Mouse (Mus musculus) cerebellum, postnatal 25 days (tissue): ENCODE measurements around the gene Mrpl37.

Experiments used
- DNase-seq, 2 experiments: peaks; one replicate each; pipeline ENCODE4 v3.0.0; 2021; ENCODE audit warnings: mixed read lengths in 2 of 2

Gene Mrpl37

GRCm38 (mm10) chr4:107064394-107065098, 2.1 kb downstream of the Mrpl37 start:
- no peak for DNase-seq

GRCm38 (mm10) chr4:107063214-107063613, 3.5 kb downstream of the Mrpl37 start:
- no peak for DNase-seq

- no peak for DNase-seq
These were observed 5.1 kb downstream of the Mrpl37 start for GRCm38 (mm10) chr4:107061560-107061959.

GRCm38 (mm10) chr4:107058781-107059180, 7.9 kb downstream of the Mrpl37 start:
- DNase-seq = no peak

- no peak for DNase-seq
These were observed 8.3 kb downstream of the Mrpl37 start for GRCm38 (mm10) chr4:107058346-107058745.

- DNase-seq = no peak
These were observed 10.6 kb downstream of the Mrpl37 start for GRCm38 (mm10) chr4:107056088-107056487.

GRCm38 (mm10) chr4:107052962-107053553, 13.6 kb downstream of the Mrpl37 start:
- peak in 1 of 2 experiments; percentile 36 for DNase-seq

GRCm38 (mm10) chr4:107051889-107052288, 14.8 kb downstream of the Mrpl37 start:
- no peak for DNase-seq

GRCm38 (mm10) chr4:107048568-107049162, 18.0 kb downstream of the Mrpl37 start:
- peak; percentile 92 to 95 for DNase-seq

- DNase-seq = peak; percentile 45 to 55
These were observed 18.9 kb downstream of the Mrpl37 start for GRCm38 (mm10) chr4:107047806-107048205.

GRCm38 (mm10) chr4:107045188-107045587, 21.5 kb downstream of the Mrpl37 start:
- DNase-seq = peak in 1 of 2 experiments; percentile 55

GRCm38 (mm10) chr4:107042304-107042703, 24.4 kb downstream of the Mrpl37 start:
- DNase-seq = no peak

GRCm38 (mm10) chr4:107039270-107039669, 27.4 kb downstream of the Mrpl37 start:
- peak; percentile 70 to 73 for DNase-seq

- no peak for DNase-seq
These were observed 28.4 kb downstream of the Mrpl37 start for GRCm38 (mm10) chr4:107038303-107038702.

- no peak for DNase-seq
These were observed 29.7 kb downstream of the Mrpl37 start for GRCm38 (mm10) chr4:107036985-107037384.

GRCm38 (mm10) chr4:107035689-107036088, 31.0 kb downstream of the Mrpl37 start:
- DNase-seq = no peak

GRCm38 (mm10) chr4:107026451-107026850, 40.2 kb downstream of the Mrpl37 start:
- peak in 1 of 2 experiments; percentile 41 for DNase-seq

GRCm38 (mm10) chr4:107025369-107025768, 41.3 kb downstream of the Mrpl37 start:
- no peak for DNase-seq

GRCm38 (mm10) chr4:107024899-107025298, 41.8 kb downstream of the Mrpl37 start:
- DNase-seq = no peak

GRCm38 (mm10) chr4:107021464-107021863, 45.2 kb downstream of the Mrpl37 start:
- DNase-seq = no peak

- DNase-seq = no peak
These were observed 46.2 kb downstream of the Mrpl37 start for GRCm38 (mm10) chr4:107020287-107021000.

GRCm38 (mm10) chr4:107019027-107019426, 47.6 kb downstream of the Mrpl37 start:
- DNase-seq = peak; percentile 72 to 79

GRCm38 (mm10) chr4:107018521-107018920, 48.1 kb downstream of the Mrpl37 start:
- no peak for DNase-seq
